ENCODE assay signal across 8 mouse cellular contexts in genomic region chr15:86478685-86479502, GRCm38 (mm10).
A peak's percentile ranks its signal among the peaks of the same experiment; 100 is the strongest.
DNase-seq lines count a peak whose midpoint lies in the region; ATAC-seq and TF ChIP-seq lines count a peak whose summit lies in the region.

No protein-coding gene starts in this region.

- H3K9me3 ChIP-seq in kidney, embryonic 15.5 days (replicated peaks), result no peaks in the 10 kb centered on the region
- H3K9me3 ChIP-seq in kidney, embryonic 16.5 days (ENCODE audit: low read length), result no peaks in the 10 kb centered on the region
- no peaks in the 10 kb centered on the region for H3K9me3 ChIP-seq in hindbrain, postnatal 0 days (ENCODE audit: low read length)

- H3K27me3 ChIP-seq in kidney, embryonic 15.5 days, result no peaks in the 10 kb centered on the region
- no peaks in the 10 kb centered on the region for H3K27me3 ChIP-seq in kidney, embryonic 16.5 days (ENCODE audit: insufficient read depth, low read length)
- no peaks in the 10 kb centered on the region for H3K27me3 ChIP-seq in hindbrain, postnatal 0 days (ENCODE audit: insufficient read depth, low read length)

- 69% methylated on average over 13 of the region's 13 CpGs for WGBS in kidney, embryonic 15.5 days
- 64% methylated on average over 13 of the region's 13 CpGs for WGBS in kidney, embryonic 16.5 days
- WGBS in hindbrain, postnatal 0 days, result 51% methylated on average over 13 of the region's 13 CpGs

- no peak overlapping the region for H3K4me3 ChIP-seq in kidney, embryonic 15.5 days (replicated peaks)
- H3K4me3 ChIP-seq in kidney, embryonic 16.5 days (ENCODE audit: low read length), result no peak overlapping the region
- no peak overlapping the region for H3K4me3 ChIP-seq in hindbrain, postnatal 0 days (ENCODE audit: low read length)

- no peak for ATAC-seq in kidney, embryonic 15.5 days (replicated peaks; ENCODE audit: low FRiP score)
- no peak for ATAC-seq in kidney, embryonic 16.5 days (ENCODE audit: low FRiP score, low TSS enrichment)
- ATAC-seq in hindbrain, postnatal 0 days, result peak; percentile 31; the same call in 1 of the 2 replicates

- no peak overlapping the region for H3K4me2 ChIP-seq in kidney, embryonic 15.5 days
- no peak overlapping the region for H3K4me2 ChIP-seq in kidney, embryonic 16.5 days (replicated peaks; ENCODE audit: low read depth, low read length)
- no peak overlapping the region for H3K4me2 ChIP-seq in hindbrain, postnatal 0 days (ENCODE audit: low read depth, low read length)

- no peaks in the 10 kb centered on the region for H3K36me3 ChIP-seq in kidney, embryonic 15.5 days
- no peaks in the 10 kb centered on the region for H3K36me3 ChIP-seq in kidney, embryonic 16.5 days (ENCODE audit: insufficient read depth, low read length)
- no peaks in the 10 kb centered on the region for H3K36me3 ChIP-seq in hindbrain, postnatal 0 days (ENCODE audit: insufficient read depth, low read length)

- no peak overlapping the region for H3K9ac ChIP-seq in kidney, embryonic 15.5 days
- H3K9ac ChIP-seq in kidney, embryonic 16.5 days (replicated peaks; ENCODE audit: low read length), result no peak overlapping the region
- H3K9ac ChIP-seq in hindbrain, postnatal 0 days (replicated peaks; ENCODE audit: low read length), result no peak overlapping the region

- peak; percentile 18; the same call in 1 of the 2 replicates for TF ChIP-seq CTCF in hindbrain, postnatal 0 days (IDR thresholded peaks at IDR 0.05; ENCODE audit: low read depth)

- H3K27ac ChIP-seq in kidney, embryonic 15.5 days, result peak overlapping the region; percentile 50; the same call in 1 of the 2 replicates
- no peak overlapping the region for H3K27ac ChIP-seq in kidney, embryonic 16.5 days (ENCODE audit: low read length)
- H3K27ac ChIP-seq in hindbrain, postnatal 0 days, result no peak overlapping the region

- peak; percentile 24 for DNase-seq in fibroblast of lung, adult 2 months (ENCODE audit: low read depth)
- DNase-seq in hindbrain, postnatal 0 days (ENCODE audit: low spot score), result peak; percentile 68
- DNase-seq in retina, adult 2 months (ENCODE audit: low read depth, low spot score), result peak; percentile 75
- DNase-seq in testis, postnatal 10 days (ENCODE audit: low spot score), result no peak
- no peak for DNase-seq in spleen, postnatal 36 days (ENCODE audit: low spot score in 2 of 2)
- DNase-seq in thymus, postnatal 4 days, result no peak

- peaks cover 38% of the 10 kb centered on the region for H3K4me1 ChIP-seq in kidney, embryonic 15.5 days
- H3K4me1 ChIP-seq in kidney, embryonic 16.5 days (ENCODE audit: insufficient read depth, low read length), result peaks cover 32% of the 10 kb centered on the region
- no peaks in the 10 kb centered on the region for H3K4me1 ChIP-seq in hindbrain, postnatal 0 days (ENCODE audit: insufficient read depth, low read length)

Comparison
In these comparisons a context has a peak if more than half of its experiments do, and no peak if none do; other contexts are left out.
1. DNase-seq: peak in fibroblast of lung, adult 2 months (single experiment), hindbrain, postnatal 0 days (single experiment) and retina, adult 2 months (single experiment); none in testis, postnatal 10 days (single experiment), spleen, postnatal 36 days (0 of 2) and thymus, postnatal 4 days (single experiment).